Mouse (Mus musculus) v-Abl transformed pro-B cells (cell line): ENCODE results near the gene Olfr814.
"Not testable (repeated sequence)": the region's sequence is repeated elsewhere in the genome, so short reads cannot be mapped to it uniquely, and the experiment has no call there.

Source experiments
- in situ Hi-C, 2 experiments: fragments of 400-800 bp; cut with MboI; formaldehyde crosslinking; loops; one replicate each; pipeline ENCODE4 v1.15.1; 2025; ENCODE audit not compliant: unreplicated experiment in 2 of 2

Gene Olfr814

GRCm38 (mm10) chr10:129879751-129880150 is at the start of gene Olfr814:
Olfr814 (minus strand) TSS chr10:129879851.
- in situ Hi-C loops = not testable (repeated sequence)

- in situ Hi-C loops = no loop called here
Observed at GRCm38 (mm10) chr10:129915497-129915896, 35.8 kb upstream of the Olfr814 start, which contains the start of gene Olfr816. Olfr816 (minus strand) TSS chr10:129915597.

GRCm38 (mm10) chr10:129905767-129906166 is 26.1 kb upstream of the Olfr814 start, which contains the start of gene Olfr815:
Olfr815 (minus strand) TSS chr10:129905867.
- in situ Hi-C loops = not testable (repeated sequence)

GRCm38 (mm10) chr10:129885934-129886333 is 6.3 kb upstream of the Olfr814 start:
- in situ Hi-C loops = no loop called here

- in situ Hi-C loops = not testable (repeated sequence)
Observed at GRCm38 (mm10) chr10:129885496-129885895, 5.8 kb upstream of the Olfr814 start.

GRCm38 (mm10) chr10:129855067-129855466 is 24.6 kb downstream of the Olfr814 start, which contains the start of gene Olfr813:
Olfr813 (plus strand) TSS chr10:129855367.
- in situ Hi-C loops = no loop called here

- in situ Hi-C loops = no loop called here
Observed at GRCm38 (mm10) chr10:129847343-129847742, 32.3 kb downstream of the Olfr814 start.

GRCm38 (mm10) chr10:129845994-129846393 is 33.7 kb downstream of the Olfr814 start, which contains the start of gene Olfr812:
Olfr812 (minus strand) TSS chr10:129846094.
- in situ Hi-C loops = no loop called here
